Mouse (Mus musculus) spleen, adult 2 months (tissue): ENCODE data around the gene Cd200r1. TPM values are rescaled to one million over a fixed set of nuclear protein-coding genes. Genes with fewer than 3 reads are reported as not detected.

ENCODE experiments used
- DNase-seq, 2 experiments: peaks; one replicate each; pipeline versions ENCODE4 v3.0.0 to v3.0.0-alpha.2; 2012 to 2021; ENCODE audit warnings: low spot score in 2 of 2, low read depth in 1 of 2
- H3K27ac ChIP-seq: fragments of 200-500 bp; 2 replicates; pipeline ENCODE4 v1.5.1; 2012; ENCODE audit warnings: low read length, inconsistent platforms; ENCODE audit not compliant: insufficient read depth
- H3K27me3 ChIP-seq: fragments of 200-500 bp; 2 replicates; pipeline ENCODE4 v1.6.1; 2012; ENCODE audit warnings: mild to moderate bottlenecking, moderate library complexity, low read length, inconsistent platforms; ENCODE audit not compliant: control insufficient read depth, insufficient read depth
- H3K36me3 ChIP-seq: fragments of 200-500 bp; 2 replicates; pipeline ENCODE4 v1.6.1; 2012; ENCODE audit warnings: mild to moderate bottlenecking, low read length, inconsistent platforms; ENCODE audit not compliant: control insufficient read depth, insufficient read depth
- H3K4me1 ChIP-seq: fragments of 200-500 bp; 2 replicates; pipeline ENCODE4 v1.6.1; 2011; ENCODE audit warnings: inconsistent platforms; ENCODE audit not compliant: control insufficient read depth, insufficient read depth, insufficient read length
- H3K4me3 ChIP-seq: fragments of 200-500 bp; 2 replicates; pipeline ENCODE4 v1.5.1; 2011; ENCODE audit warnings: mild to moderate bottlenecking, inconsistent platforms; ENCODE audit not compliant: insufficient read depth, insufficient read length; ENCODE audit errors: extremely low read depth
- CTCF ChIP-seq: fragments of 200-500 bp; IDR thresholded peaks from 2 replicates; pipeline ENCODE4 v1.5.1; 2011; ENCODE audit warnings: mild to moderate bottlenecking, inconsistent platforms; ENCODE audit not compliant: insufficient read depth, insufficient read length, insufficient replicate concordance; ENCODE audit errors: extremely low read depth
- POLR2A ChIP-seq: fragments of 200-500 bp; IDR thresholded peaks from 2 replicates; pipeline ENCODE4 v1.6.1; 2011; ENCODE audit warnings: low read depth, low read length, inconsistent platforms
- WGBS: fragments of 180-500 bp; shearing (Covaris S2); methylation state at CpG from one replicate; pipeline ENCODE4 v1.1.7; 2018; 5-methylcytosine and 5-hydroxymethylcytosine counted together
- polyA plus RNA-seq: library from polyadenylated mRNA; depleted of rRNA; stranded (reverse); fragments of >200 nt; gene quantifications from 2 replicates; pipeline ENCODE4 v1.2.3, GENCODE M21; 2012

The Cd200r1 gene
- polyA plus RNA-seq, 1 experiment = 1.8 TPM

DNA sequence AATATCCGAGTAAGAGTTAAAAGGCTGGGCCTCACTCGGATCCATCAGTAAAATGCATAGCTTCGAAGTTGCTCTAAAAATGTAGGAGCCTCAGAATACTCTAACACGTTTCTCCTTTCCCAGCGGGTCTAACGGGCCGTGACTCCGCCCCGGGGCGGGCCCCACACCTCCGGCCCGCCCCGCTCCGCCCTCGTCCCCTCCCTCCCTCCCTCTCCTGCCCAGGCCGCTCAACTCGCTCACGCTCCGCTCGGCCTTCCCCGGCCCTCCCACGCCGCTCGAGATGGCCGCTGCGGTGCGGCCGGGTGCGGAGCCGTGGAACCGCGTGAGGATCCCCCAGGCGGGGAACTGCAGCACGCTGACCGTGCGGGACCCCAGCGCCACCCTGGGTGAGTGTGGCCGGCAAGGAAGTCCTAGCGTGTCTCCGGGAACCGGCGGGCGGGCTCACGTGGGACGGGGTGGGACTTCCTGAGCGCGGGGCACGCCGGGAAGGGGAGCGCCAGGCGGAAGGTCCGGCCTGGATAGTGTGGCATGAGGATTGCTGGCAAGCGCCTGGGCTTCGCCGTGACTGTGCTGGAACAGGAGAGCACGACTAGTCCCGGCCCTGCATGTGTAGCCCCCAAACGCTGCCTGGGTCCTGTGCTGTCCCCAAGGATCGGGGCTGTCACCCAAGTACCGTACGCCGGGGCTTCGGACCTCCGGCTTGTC, 41.3 kb upstream of the Cd200r1 start, which contains the start of gene Nepro:
Gene Nepro, plus strand, starts transcription at position 219 of the 705 bp plus-strand sequence.
- under 1% methylated on average over 61 of the region's 64 CpGs for WGBS
- H3K4me3 ChIP-seq = peak within 1 kb of the TSS; percentile 97

DNA sequence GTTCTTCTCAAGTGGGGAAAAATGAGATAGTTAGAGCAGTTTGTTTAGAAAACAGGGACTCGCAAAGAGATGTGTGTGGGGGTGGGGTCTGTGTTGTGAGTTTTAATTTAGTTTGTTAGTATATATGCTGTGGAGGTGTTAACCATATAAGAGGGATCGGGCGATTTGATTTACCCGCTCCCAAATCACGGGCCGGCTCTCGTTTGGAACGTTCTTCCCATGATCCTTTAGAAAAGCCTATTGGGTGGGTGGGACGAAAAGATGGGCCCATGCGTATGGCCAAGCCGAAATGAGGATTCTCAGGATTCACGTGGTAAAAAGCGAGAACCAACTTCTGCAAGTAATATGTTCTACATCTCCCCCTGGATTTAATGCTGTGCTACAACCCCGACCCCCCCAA, 40.7 kb upstream of the Cd200r1 start:
- Histone ChIP-seq H3K4me3 (peak overlapping the region; percentile 97), H3K27me3 (no peaks in the 10 kb centered on the region), H3K4me1 (peaks cover 6% of the 10 kb centered on the region), H3K36me3 (peaks cover 8% of the 10 kb centered on the region; the same call in 1 of the 2 replicates), H3K27ac (peak overlapping the region; percentile 94; the same call in 1 of the 2 replicates)
- no peak for DNase-seq
- WGBS = under 1% methylated on average over 14 of the region's 14 CpGs
- TF ChIP-seq POLR2A (no peak), CTCF (no peak)

More for the DNA sequence above, 41.3 kb upstream of the Cd200r1 start, which contains the start of gene Nepro:
- TF ChIP-seq POLR2A = peak; percentile 86; the same call in 1 of the 2 replicates
- TF ChIP-seq CTCF = no peak
- H3K36me3 ChIP-seq = peaks cover 5% of the 10 kb centered on the region; the same call in 1 of the 2 replicates
- H3K27ac ChIP-seq = peak within 1 kb of the TSS; percentile 94
- peak; percentile 75 to 89 for DNase-seq
- no peaks in the 10 kb centered on the region for H3K27me3 ChIP-seq
- H3K4me1 ChIP-seq = peaks cover 6% of the 10 kb centered on the region

DNA sequence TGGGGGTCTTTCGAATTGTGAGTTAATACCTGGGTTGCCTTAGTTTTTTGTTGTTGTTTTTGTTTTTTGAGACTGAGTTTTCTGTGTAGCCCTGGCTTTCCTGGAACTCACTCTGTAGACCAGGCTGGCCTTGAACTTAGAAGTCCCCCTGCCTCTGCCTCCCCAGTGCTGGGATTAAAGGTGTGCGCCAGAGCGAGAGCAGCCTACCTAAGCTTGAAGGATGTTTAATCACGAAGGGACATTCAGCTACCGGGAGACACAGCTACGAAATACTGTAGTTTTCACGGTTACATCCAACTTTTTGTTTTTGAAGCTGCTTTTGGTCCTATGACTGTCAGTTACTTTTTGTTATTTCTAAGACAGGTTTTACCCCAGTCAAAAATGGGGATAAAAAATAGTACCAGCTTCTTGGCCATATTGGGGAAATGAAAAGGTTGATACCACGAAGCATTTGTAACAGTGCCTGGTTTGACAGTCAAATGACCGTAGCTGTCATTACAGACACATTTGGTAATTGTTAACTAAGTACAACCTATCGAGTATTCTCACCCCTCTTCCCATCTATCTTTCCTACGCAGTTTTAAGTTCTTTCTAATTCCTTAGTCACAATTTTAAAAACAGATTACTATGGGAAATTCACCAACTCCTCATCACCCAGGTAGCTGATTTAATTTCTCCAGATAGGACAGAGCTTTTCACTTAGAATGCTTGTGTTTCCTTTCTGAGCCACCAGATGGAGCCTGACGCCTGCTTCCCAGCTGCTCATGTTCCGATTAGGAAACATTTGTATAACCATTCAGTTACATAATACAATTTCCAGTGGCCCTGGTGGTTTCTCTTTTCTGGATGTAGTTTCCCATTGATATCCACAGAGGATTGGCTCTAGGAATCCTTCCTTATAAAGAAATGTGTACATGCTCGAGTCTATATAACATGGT, 40.0 kb upstream of the Cd200r1 start:
- DNase-seq = peak; percentile 50 to 64

DNA sequence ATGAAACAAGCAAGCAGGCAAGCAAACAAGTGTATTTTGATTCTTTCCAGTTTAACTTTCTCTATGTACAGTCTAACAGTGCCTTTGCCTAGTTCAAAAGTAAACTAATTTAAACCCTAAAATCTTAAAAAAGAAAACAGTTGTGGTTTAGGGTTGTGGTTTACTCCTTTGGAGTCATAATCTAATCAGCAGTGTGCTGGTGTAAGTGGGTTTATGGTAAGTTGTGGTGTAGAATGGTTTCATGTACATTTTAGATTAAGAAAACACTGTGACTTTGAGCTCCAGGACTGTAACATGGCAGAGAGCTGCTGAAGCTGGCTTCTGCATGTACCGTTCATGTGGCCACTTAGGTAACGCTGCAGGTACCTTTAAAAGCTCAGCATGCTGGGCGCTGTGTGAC, 38.0 kb upstream of the Cd200r1 start:
- WGBS = 69% methylated on average over 3 of the region's 3 CpGs
- DNase-seq = no peak
- H3K4me3 ChIP-seq = no peak overlapping the region
- peaks cover 6% of the 10 kb centered on the region for H3K4me1 ChIP-seq
- no peak overlapping the region for H3K27ac ChIP-seq
- peaks cover 20% of the 10 kb centered on the region for H3K36me3 ChIP-seq
- no peak for TF ChIP-seq POLR2A
- no peak for TF ChIP-seq CTCF
- no peaks in the 10 kb centered on the region for H3K27me3 ChIP-seq

More for the DNA sequence above, 40.0 kb upstream of the Cd200r1 start:
- H3K4me1 ChIP-seq = peaks cover 6% of the 10 kb centered on the region
- WGBS = 39% methylated on average over 14 of the region's 14 CpGs
- H3K36me3 ChIP-seq = peaks cover 4% of the 10 kb centered on the region; the same call in 1 of the 2 replicates
- H3K27me3 ChIP-seq = no peaks in the 10 kb centered on the region
- TF ChIP-seq POLR2A = no peak
- peak; percentile 71; the same call in 1 of the 2 replicates for TF ChIP-seq CTCF
- H3K27ac ChIP-seq = no peak overlapping the region
- H3K4me3 ChIP-seq = no peak overlapping the region

DNA sequence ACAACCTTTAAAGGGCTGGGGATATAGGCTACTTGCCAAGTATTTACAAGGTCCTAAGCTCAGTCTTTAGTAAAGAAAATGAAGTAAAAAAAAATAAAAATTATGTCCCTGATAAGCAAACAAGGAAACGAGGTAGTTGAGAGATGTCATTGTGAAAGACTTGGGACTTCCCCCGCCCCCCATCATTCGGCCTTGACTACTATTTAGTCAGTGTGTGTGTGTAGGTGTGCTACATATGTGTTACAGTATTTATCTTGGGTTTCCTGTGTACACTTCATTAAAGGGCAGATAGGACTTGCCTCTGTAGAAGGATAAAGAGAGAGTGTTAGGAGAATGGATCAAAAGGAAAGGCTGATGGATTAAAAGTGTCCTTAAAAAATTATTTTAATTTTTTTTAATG, 31.5 kb upstream of the Cd200r1 start:
- H3K27me3 ChIP-seq = no peaks in the 10 kb centered on the region
- no peaks in the 10 kb centered on the region for H3K4me1 ChIP-seq
- TF ChIP-seq POLR2A = no peak
- TF ChIP-seq CTCF = no peak
- no peak for DNase-seq
- WGBS = 42% methylated on average over 3 of the region's 3 CpGs
- no peak overlapping the region for H3K27ac ChIP-seq
- H3K4me3 ChIP-seq = no peak overlapping the region
- H3K36me3 ChIP-seq = peaks cover 40% of the 10 kb centered on the region

DNA sequence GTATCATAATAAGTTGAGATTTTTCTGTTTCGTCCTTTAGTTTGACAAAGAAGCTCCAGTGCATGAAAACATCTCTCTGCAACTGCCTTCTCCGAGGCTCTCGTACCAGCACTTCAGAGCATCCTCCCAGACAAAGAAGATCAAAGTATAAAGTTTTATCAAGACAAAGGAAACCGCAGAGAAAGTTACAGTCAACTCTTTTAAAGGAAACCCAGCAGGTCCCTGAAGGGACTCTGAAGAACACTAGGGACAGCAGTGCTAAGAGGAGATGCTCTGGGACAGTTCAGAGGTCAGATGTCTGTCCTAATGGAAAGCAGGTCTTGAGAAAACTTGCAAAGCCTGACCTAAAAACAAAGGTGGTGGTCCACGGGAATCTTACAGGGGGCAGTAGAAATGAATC, 29.9 kb upstream of the Cd200r1 start:
- DNase-seq = no peak
- TF ChIP-seq POLR2A (no peak), CTCF (no peak)
- H3K4me3 ChIP-seq = no peak overlapping the region
- H3K27ac ChIP-seq = no peak overlapping the region
- H3K4me1 ChIP-seq = no peaks in the 10 kb centered on the region
- H3K27me3 ChIP-seq = no peaks in the 10 kb centered on the region
- 85% methylated on average over 5 of the region's 5 CpGs for WGBS
- H3K36me3 ChIP-seq = peaks cover 37% of the 10 kb centered on the region
